Mouse (Mus musculus) bone marrow macrophage, adult 2 months (primary cell): Measurements from ENCODE around the gene Cubn. TPM values are rescaled to one million over a fixed set of nuclear protein-coding genes. Genes with fewer than 3 reads are reported as not detected.

Source experiments
- H3K27ac ChIP-seq: 2 replicates; pipeline ENCODE4 v1.5.1; 2012; ENCODE audit warnings: low read depth, low read length; ENCODE audit not compliant: insufficient read depth
- H3K4me1 ChIP-seq: 2 replicates; pipeline ENCODE4 v1.6.1; 2012; ENCODE audit warnings: low read length; ENCODE audit not compliant: control insufficient read depth, insufficient read depth
- H3K4me3 ChIP-seq: 2 replicates; pipeline ENCODE4 v1.5.1; 2012; ENCODE audit warnings: mild to moderate bottlenecking, low read length, moderate library complexity; ENCODE audit not compliant: insufficient read depth
- CTCF ChIP-seq: IDR thresholded peaks from 2 replicates; pipeline ENCODE4 v1.5.1; 2012; ENCODE audit warnings: low read depth, mild to moderate bottlenecking, low read length, moderate library complexity
- POLR2A ChIP-seq: IDR thresholded peaks from 2 replicates; pipeline ENCODE4 v1.6.1; 2012; ENCODE audit warnings: mild to moderate bottlenecking, low read depth, low read length, borderline replicate concordance
- polyA plus RNA-seq: library from polyadenylated mRNA; stranded (reverse); fragments of >200 nt; gene quantifications from 2 replicates; pipeline ENCODE4 v1.2.4, GENCODE M21; 2012; ENCODE audit not compliant: missing spikeins, insufficient read depth, insufficient read length

The Cubn gene
- polyA plus RNA-seq, 1 experiment: 0.08 TPM

DNA sequence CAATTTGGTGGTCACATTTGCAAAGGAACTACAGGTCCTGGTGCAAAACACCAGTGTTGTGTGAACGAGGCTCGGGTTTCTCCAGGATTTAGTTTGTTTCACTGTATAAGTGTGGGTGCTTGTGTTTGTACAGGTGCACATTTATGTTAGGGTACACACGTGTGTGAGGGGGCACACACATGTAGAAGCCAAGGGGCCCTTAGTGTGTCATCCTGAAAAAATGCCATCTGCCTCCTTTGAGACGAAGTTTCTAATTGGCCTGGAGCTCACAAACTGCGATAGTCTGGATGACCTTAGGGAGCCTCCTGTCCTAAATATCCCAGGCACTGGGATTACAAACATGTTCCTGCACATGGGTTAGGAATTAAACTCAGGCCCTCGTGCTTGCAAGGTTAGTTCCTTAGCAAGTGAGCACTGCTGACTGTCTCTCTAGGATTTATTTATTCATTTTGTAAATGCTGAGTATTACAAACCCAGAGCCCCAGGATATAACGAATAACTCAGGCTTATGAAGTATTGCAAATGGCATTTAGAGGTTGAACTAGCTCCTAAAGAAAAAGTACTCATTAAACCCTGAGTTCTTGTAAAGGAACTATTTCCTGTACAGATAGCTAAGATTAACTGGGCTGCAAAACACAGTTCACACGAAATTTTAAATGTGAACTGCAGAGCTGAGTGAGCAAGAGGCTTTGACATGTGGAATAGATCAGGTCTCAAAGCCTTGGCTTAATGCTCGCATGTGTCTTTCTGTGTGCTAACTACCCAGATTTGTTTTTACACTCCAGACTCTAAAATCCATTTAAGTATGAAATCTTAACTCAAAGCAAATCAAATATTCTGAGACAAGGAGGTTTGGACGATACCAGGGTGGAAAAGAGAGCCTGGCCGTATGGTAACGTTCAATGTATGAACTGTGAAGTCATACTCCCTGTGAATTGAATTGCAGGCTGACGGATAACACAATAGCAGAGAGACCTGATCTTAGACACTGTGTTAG lies 39.8 kb downstream of the Cubn start:
- Histone ChIP-seq H3K4me1 (no peaks in the 10 kb centered on the region), H3K27ac (no peak overlapping the region), H3K4me3 (no peak overlapping the region)
- TF ChIP-seq CTCF (no peak), POLR2A (no peak)

- H3K27ac ChIP-seq: no peak overlapping the region
- TF ChIP-seq CTCF (no peak), POLR2A (no peak)
- no peaks in the 10 kb centered on the region for H3K4me1 ChIP-seq
- H3K4me3 ChIP-seq: no peak overlapping the region
These were observed 40.7 kb downstream of the Cubn start for GRCm38 (mm10) chr2:13450895-13451294.

- H3K4me3 ChIP-seq: no peak overlapping the region
- H3K4me1 ChIP-seq: no peaks in the 10 kb centered on the region
- no peak for TF ChIP-seq CTCF
- TF ChIP-seq POLR2A: no peak
- H3K27ac ChIP-seq: no peak overlapping the region
These were observed 41.1 kb downstream of the Cubn start for GRCm38 (mm10) chr2:13450470-13450869.

- Histone ChIP-seq H3K4me3 (no peak overlapping the region), H3K27ac (no peak overlapping the region), H3K4me1 (no peaks in the 10 kb centered on the region)
- no peak for TF ChIP-seq CTCF
- no peak for TF ChIP-seq POLR2A
These were observed 46.5 kb downstream of the Cubn start for GRCm38 (mm10) chr2:13445156-13445555.

DNA sequence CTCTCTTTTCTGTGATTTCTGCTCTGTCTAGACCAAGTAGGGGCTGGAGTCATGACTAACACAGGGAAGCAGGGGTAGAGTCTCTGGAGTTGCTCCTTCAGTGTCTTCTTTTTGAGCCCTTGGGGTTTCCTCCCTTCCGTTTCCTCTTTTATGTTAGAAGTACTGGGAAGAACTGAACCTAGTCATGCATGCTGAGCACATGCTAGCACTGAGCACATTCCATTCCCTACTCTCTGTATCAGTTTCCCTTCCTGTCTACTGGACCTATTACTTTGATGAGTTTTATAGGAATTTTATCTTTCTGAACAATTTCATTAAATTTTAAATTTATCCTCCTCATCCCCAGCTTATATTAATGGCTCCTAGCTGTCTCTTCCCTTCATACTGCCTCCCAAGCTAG lies 52.6 kb downstream of the Cubn start:
- TF ChIP-seq POLR2A: no peak
- TF ChIP-seq CTCF: no peak
- no peak overlapping the region for H3K27ac ChIP-seq
- peaks cover 6% of the 10 kb centered on the region for H3K4me1 ChIP-seq
- H3K4me3 ChIP-seq: no peak overlapping the region

DNA sequence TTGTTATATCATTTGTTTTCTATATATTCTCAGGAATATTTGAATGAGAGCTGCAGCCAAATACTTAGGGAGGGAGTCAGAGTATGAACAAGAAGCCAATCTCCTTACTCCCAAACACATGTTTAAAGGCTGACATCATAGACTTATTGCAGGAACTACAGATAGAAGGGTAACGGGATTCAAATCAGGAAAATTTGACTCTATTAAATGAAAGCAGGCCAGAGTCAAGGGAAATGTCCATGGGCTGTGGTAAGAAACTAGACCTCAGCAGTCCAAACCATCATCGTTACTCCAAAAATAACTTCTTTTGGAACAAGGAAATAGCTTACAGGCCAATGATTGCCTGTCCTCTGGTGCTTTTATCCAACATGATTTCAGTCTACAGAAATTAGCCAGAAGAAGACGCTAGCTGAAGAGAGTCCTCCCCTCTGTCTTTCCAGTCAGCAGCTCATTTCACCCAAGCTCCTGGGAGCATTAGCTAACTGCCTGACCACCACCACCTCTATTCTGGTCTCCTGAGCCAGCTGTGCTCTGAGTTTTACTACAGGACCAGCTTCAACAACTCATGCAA lies 53.3 kb downstream of the Cubn start:
- no peak for TF ChIP-seq POLR2A
- no peak for TF ChIP-seq CTCF
- Histone ChIP-seq H3K4me3 (no peak overlapping the region), H3K27ac (no peak overlapping the region), H3K4me1 (peaks cover 6% of the 10 kb centered on the region)

- no peak for TF ChIP-seq POLR2A
- TF ChIP-seq CTCF: no peak
- no peak overlapping the region for H3K4me3 ChIP-seq
- no peak overlapping the region for H3K27ac ChIP-seq
- peaks cover 4% of the 10 kb centered on the region for H3K4me1 ChIP-seq
These were observed 59.6 kb downstream of the Cubn start for GRCm38 (mm10) chr2:13432002-13432401.

- Histone ChIP-seq H3K4me1 (peaks cover 7% of the 10 kb centered on the region), H3K4me3 (no peak overlapping the region), H3K27ac (no peak overlapping the region)
- no peak for TF ChIP-seq CTCF
- TF ChIP-seq POLR2A: no peak
These were observed 69.4 kb downstream of the Cubn start for GRCm38 (mm10) chr2:13421974-13422760.

GRCm38 (mm10) chr2:13416765-13417524 lies 74.7 kb downstream of the Cubn start:
- TF ChIP-seq POLR2A (no peak), CTCF (no peak)
- Histone ChIP-seq H3K4me1 (peaks cover 45% of the 10 kb centered on the region), H3K4me3 (no peak overlapping the region), H3K27ac (peak overlapping the region; percentile 51)
